Mouse (Mus musculus): ENCODE data around the gene Sohlh1.

- TF ChIP-seq EP300 (IDR thresholded peaks at IDR 0.05) (no peak), CTCF (IDR thresholded peaks at IDR 0.05) (no peak)
Observed at GRCm38 (mm10) chr2:25888144-25888543, 41.1 kb upstream of the Sohlh1 start.

Data from lung, postnatal 0 days (tissue).